Mouse (Mus musculus) ES-Bruce4 (cell line): ENCODE measurements around the gene Nars2. TPM values are rescaled to one million over a fixed set of nuclear protein-coding genes. Genes with fewer than 3 reads are reported as not detected.
"Not testable (repeated sequence)": the region's sequence is repeated elsewhere in the genome, so short reads cannot be mapped to it uniquely, and the experiment has no call there.

Experiments used
- H3K27ac ChIP-seq: 2 replicates; pipeline ENCODE4 v1.5.1; 2012; ENCODE audit warnings: low read length, inconsistent platforms; ENCODE audit not compliant: insufficient read depth
- H3K27me3 ChIP-seq: 2 replicates; pipeline ENCODE4 v1.6.1; 2012; ENCODE audit warnings: mild to moderate bottlenecking, low read length, inconsistent platforms; ENCODE audit not compliant: control insufficient read depth, poor library complexity, insufficient read depth, severe bottlenecking
- H3K36me3 ChIP-seq: 2 replicates; pipeline ENCODE4 v1.6.1; 2012; ENCODE audit warnings: inconsistent platforms, mild to moderate bottlenecking, low read length, moderate library complexity; ENCODE audit not compliant: control insufficient read depth, poor library complexity, insufficient read depth, severe bottlenecking
- H3K4me1 ChIP-seq: one replicate; pipeline ENCODE4 v1.8.1; 2011; ENCODE audit warnings: low read length; ENCODE audit not compliant: control insufficient read depth, insufficient read depth
- H3K4me3 ChIP-seq: 2 replicates; pipeline ENCODE4 v1.5.1; 2011; ENCODE audit warnings: low read depth, mild to moderate bottlenecking, low read length
- H3K9ac ChIP-seq: 2 replicates; pipeline ENCODE4 v1.6.1; 2012; ENCODE audit warnings: low read depth, mild to moderate bottlenecking, inconsistent platforms; ENCODE audit not compliant: poor library complexity, severe bottlenecking
- H3K9me3 ChIP-seq: replicated peaks from 2 replicates; pipeline ENCODE4 v1.6.1; 2012; ENCODE audit warnings: mild to moderate bottlenecking, low read length, inconsistent platforms; ENCODE audit not compliant: control insufficient read depth, poor library complexity, insufficient read depth, severe bottlenecking
- CTCF ChIP-seq: IDR thresholded peaks from one replicate; pipeline ENCODE4 v1.8.1; 2011; ENCODE audit warnings: low read depth, low read length
- EP300 ChIP-seq: IDR thresholded peaks from 2 replicates; pipeline ENCODE4 v1.6.1; 2011; ENCODE audit warnings: low read depth, low read length; ENCODE audit not compliant: insufficient read depth
- POLR2A ChIP-seq: IDR thresholded peaks from one replicate; pipeline ENCODE4 v1.8.1; 2011; ENCODE audit warnings: low read length; ENCODE audit not compliant: insufficient read depth
- polyA plus RNA-seq: library from polyadenylated mRNA; stranded (reverse); fragments of >200 nt; gene quantifications from 2 replicates; pipeline ENCODE4 v1.2.4, GENCODE M21; 2011; ENCODE audit warnings: low read depth; ENCODE audit not compliant: missing spikeins, insufficient read depth, insufficient read length

Nars2 gene
- polyA plus RNA-seq, 1 experiment, result 22.5 TPM

DNA sequence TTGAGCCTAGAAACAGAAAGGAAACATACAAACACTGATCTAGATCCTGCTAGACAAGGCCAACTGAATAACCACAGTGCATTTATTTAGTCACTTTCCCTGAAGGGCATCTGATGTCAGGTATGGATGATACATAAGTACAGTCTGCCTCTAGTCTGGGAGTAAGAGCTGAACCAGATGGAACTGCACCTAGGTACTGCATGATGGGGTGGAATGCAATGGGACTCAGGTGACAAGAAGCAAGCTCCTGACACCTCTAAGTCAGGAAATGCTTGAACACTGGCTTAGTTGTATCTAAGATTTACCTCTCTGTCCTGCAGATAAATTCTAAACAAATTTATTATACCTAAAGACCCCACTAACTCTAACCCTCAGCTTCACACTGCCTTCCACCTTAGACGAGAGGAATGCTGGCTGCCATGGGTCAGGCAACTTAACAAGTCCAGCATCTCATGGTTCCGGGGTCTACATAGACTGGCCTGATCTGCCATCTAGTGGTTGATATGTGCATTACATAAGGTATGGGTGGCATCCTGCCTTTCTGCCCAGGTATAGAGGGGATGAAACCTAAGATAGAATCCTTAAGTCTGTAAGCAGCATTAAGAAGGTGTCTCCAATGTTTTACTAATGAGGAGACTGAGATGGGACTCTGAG is 35.7 kb upstream of the Nars2 start:
- Histone ChIP-seq H3K9ac (no peak overlapping the region), H3K27ac (no peak overlapping the region), H3K4me3 (no peak overlapping the region), H3K9me3 (no peaks in the 10 kb centered on the region), H3K4me1 (no peaks in the 10 kb centered on the region), H3K36me3 (no peaks in the 10 kb centered on the region), H3K27me3 (no peaks in the 10 kb centered on the region)
- TF ChIP-seq EP300, result no peak
- peak; percentile 57 for TF ChIP-seq CTCF
- TF ChIP-seq POLR2A, result no peak

DNA sequence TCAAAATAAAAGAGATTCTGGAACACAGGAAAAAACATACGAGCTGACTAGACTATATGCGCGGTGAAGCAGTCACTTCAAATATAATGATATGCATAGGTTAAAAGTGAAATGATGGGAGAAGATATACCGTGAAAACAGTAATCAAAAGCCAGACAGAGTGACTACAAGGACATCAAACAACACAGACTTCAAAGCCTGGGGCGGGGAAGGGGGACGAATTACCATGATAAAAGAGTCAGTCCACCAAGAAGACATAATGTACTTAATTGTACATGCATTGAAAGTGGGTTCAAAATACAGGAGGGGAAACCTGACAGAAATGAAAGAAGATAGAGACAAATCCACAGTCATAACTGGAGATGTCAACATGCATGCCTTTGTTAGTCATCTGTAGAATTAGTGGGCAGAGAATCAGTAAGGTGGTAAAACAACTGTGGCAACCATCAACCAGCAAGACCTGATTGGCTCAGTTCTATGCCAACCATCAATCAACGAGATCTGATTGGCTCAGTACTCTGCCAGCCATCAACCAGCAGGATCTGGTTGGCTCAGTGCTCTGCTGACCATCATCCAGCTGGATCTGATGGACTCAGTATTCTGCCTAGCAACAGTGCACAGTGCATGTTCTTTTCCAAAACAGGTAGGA is 30.7 kb upstream of the Nars2 start:
- no peaks in the 10 kb centered on the region for H3K4me1 ChIP-seq
- H3K27ac ChIP-seq, result no peak overlapping the region
- no peak overlapping the region for H3K9ac ChIP-seq
- H3K4me3 ChIP-seq, result no peak overlapping the region
- no peaks in the 10 kb centered on the region for H3K27me3 ChIP-seq
- H3K9me3 ChIP-seq, result no peaks in the 10 kb centered on the region
- TF ChIP-seq EP300 (no peak), CTCF (no peak), POLR2A (no peak)
- no peaks in the 10 kb centered on the region for H3K36me3 ChIP-seq

DNA sequence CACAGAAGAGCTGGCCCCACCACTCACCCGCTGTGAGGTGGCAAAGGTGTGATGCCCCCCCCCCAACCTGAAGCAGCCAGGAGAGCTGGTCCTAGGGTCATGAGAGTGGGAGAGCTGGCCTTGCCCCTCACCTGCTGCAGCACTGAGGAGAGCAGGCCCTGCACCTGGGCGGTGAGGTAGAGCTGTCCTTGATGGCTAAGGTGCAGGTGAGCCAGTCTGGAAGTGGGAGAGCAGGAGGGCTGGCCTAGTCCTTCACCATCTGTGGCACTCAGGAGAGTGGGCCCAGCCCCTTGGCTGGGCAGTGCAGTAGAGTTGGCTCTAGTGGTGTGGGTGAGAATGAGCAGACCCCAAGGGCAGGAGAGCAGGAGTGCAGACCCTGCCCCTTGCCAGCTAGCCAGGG is 28.4 kb upstream of the Nars2 start:
- Histone ChIP-seq H3K9ac (no peak overlapping the region), H3K4me1 (no peaks in the 10 kb centered on the region), H3K9me3 (no peaks in the 10 kb centered on the region), H3K4me3 (no peak overlapping the region), H3K27ac (no peak overlapping the region), H3K27me3 (no peaks in the 10 kb centered on the region), H3K36me3 (no peaks in the 10 kb centered on the region)
- no peak for TF ChIP-seq EP300
- TF ChIP-seq POLR2A, result no peak
- TF ChIP-seq CTCF, result no peak

DNA sequence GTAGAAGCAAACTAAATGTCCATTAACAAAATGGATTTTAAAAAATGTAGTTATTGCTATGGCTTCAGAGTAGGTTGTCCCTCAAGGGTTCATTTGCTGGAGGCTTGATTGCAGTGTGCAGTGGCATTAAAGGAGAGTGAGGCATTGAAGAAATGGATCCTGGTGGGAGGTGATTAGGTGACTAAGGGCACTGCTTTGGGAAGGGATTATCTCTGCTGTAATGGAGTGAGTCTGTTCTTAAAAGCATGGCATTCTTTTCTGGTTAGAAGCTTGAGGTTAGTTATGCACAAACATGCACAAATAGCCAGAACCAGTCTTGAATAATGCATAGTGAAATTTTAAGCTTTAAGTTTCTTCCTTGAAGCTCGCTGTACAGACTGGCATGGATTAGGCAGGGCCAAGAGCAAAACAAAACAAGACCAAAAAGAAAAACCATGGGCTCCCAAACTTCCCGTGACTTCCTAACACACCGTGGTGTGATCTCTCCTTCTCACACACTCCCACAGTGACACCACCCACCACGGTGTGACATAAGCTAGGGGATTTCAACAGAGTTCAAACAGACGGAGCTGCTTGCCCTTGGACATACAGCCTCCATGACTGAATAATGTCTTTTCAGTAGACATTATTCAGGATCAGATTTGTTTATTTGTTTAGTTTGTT is 7.5 kb upstream of the Nars2 start:
- TF ChIP-seq CTCF, result no peak
- TF ChIP-seq POLR2A, result no peak
- TF ChIP-seq EP300, result no peak
- Histone ChIP-seq H3K36me3 (no peaks in the 10 kb centered on the region), H3K4me1 (no peaks in the 10 kb centered on the region), H3K27me3 (no peaks in the 10 kb centered on the region), H3K9ac (no peak overlapping the region), H3K27ac (no peak overlapping the region), H3K9me3 (no peaks in the 10 kb centered on the region), H3K4me3 (no peak overlapping the region)

DNA sequence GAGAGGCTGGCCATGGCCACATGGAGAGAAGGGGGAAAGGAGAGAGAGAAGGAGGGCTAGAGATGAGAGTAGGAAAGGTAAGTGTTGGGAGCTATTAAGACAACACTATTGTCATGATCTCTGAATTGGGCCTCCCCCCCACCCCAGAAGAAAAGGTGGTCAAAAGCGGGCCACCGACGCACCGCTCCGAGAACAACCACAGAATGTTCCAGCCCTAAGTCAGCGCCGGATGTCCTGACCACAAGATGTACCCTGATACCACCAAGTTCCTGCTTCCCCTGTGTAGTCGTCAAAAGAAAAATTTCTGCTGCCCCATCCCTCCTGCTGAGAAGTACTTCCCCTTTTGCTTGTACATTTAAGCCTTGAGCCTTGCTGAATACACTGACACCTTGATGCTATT is 4.8 kb upstream of the Nars2 start:
- H3K9ac ChIP-seq, H3K27ac ChIP-seq, H3K9me3 ChIP-seq, H3K27me3 ChIP-seq, H3K4me3 ChIP-seq, H3K4me1 ChIP-seq, H3K36me3 ChIP-seq: not testable (repeated sequence)

DNA sequence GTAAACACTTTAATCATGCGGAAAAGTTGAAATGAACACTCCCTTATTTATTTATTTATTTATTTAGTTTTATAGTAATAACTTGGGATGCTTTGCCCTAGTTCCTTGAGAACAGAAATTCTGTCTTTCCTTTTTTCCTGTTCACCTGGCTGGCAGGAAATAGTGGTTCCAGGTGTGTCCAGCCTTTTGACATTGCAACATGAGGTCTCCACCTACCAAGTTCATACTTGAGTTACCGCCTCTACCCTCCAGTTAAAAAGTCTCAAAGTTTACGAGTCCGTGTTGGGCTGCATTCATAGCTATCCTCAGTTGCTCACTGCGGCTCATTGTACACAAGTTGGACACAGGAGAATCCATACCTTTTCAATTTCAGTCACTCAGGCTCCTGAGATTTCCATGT is 789 bp downstream of the Nars2 start:
- Histone ChIP-seq H3K27me3 (no peaks in the 10 kb centered on the region), H3K36me3 (no peaks in the 10 kb centered on the region; the same call in 1 of the 2 replicates), H3K9me3 (no peaks in the 10 kb centered on the region), H3K4me3 (peak overlapping the region; percentile 88), H3K4me1 (no peaks in the 10 kb centered on the region), H3K9ac (peak overlapping the region; percentile 64), H3K27ac (no peak overlapping the region)
- TF ChIP-seq POLR2A (no peak), CTCF (no peak), EP300 (no peak)
